Mouse (Mus musculus) ovary, postnatal 36 days (tissue): Measurements from ENCODE around the gene Arl6ip6.

Source experiments
- DNase-seq: peaks from one replicate; pipeline ENCODE4 v3.0.0; 2022; ENCODE audit warnings: low spot score, mixed read lengths

Gene Arl6ip6

GRCm38 (mm10) chr2:53191523-53192220 is at the start of gene Arl6ip6:
Gene Arl6ip6 (plus strand): TSS chr2:53191726.
- DNase-seq = peak; percentile 98

- DNase-seq = no peak
Observed at GRCm38 (mm10) chr2:53146852-53147251, 44.7 kb upstream of the Arl6ip6 start.

GRCm38 (mm10) chr2:53173966-53174365 is 17.6 kb upstream of the Arl6ip6 start:
- DNase-seq = no peak

GRCm38 (mm10) chr2:53178966-53179365 is 12.6 kb upstream of the Arl6ip6 start:
- no peak for DNase-seq

- DNase-seq = no peak
Observed at GRCm38 (mm10) chr2:53179876-53180275, 11.7 kb upstream of the Arl6ip6 start.

- DNase-seq = no peak
Observed at GRCm38 (mm10) chr2:53189811-53190210, 1.7 kb upstream of the Arl6ip6 start.

- peak; percentile 99 for DNase-seq
Observed at GRCm38 (mm10) chr2:53190684-53191511, 628 bp upstream of the Arl6ip6 start, which contains the start of gene Prpf40a. Gene Prpf40a (minus strand): TSS chr2:53191284.

GRCm38 (mm10) chr2:53192386-53192785 is 860 bp downstream of the Arl6ip6 start:
- DNase-seq = no peak

- no peak for DNase-seq
Observed at GRCm38 (mm10) chr2:53196431-53196830, 4.9 kb downstream of the Arl6ip6 start.

- no peak for DNase-seq
Observed at GRCm38 (mm10) chr2:53199203-53199602, 7.7 kb downstream of the Arl6ip6 start.

- DNase-seq = peak; percentile 26
Observed at GRCm38 (mm10) chr2:53200164-53200885, 8.8 kb downstream of the Arl6ip6 start.

- DNase-seq = no peak
Observed at GRCm38 (mm10) chr2:53204373-53205274, 13.1 kb downstream of the Arl6ip6 start.

GRCm38 (mm10) chr2:53206749-53207148 is 15.2 kb downstream of the Arl6ip6 start:
- DNase-seq = no peak

GRCm38 (mm10) chr2:53213493-53213892 is 22.0 kb downstream of the Arl6ip6 start:
- DNase-seq = no peak

- no peak for DNase-seq
Observed at GRCm38 (mm10) chr2:53222242-53222641, 30.7 kb downstream of the Arl6ip6 start.

GRCm38 (mm10) chr2:53256982-53257381 is 65.5 kb downstream of the Arl6ip6 start:
- no peak for DNase-seq
